Mouse (Mus musculus): Measurements from ENCODE around the gene Rad51c. TPM values are rescaled to one million over a fixed set of nuclear protein-coding genes. Genes with fewer than 3 reads are reported as not detected.

Rad51c gene
- polyA plus RNA-seq, 1 experiment from 2014 or later = 1.2 TPM

DNA sequence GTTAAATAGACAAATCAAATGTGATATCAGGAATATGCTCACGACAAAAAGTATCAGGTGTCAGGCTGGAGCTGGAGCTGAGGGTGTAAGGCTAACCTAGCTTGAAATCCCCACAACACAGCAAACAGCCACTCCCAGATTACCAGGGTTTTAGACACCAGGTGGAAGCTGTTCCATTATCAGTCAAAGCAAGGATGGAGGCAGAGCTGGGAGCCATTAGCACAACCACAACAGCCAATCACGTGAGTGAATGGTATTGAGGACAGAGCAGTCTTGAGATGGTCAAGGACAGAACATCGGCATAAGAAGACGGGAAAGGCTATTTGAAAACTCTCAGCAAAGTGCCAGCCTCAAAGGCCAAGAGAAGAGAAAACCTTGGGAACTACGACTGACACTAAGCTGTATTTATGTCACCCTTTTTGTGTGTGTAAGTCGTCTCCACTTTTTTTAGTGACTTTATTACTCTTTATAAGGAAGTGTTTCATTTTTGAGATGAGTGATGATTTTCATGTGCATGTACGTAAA lies 51.0 kb downstream of the Rad51c start:
- peaks cover 9% of the 10 kb centered on the region for H3K4me1 ChIP-seq (ENCODE audit: insufficient read depth, low read depth, low read length)
- no peak overlapping the region for H3K4me2 ChIP-seq (replicated peaks; ENCODE audit: low read depth, low read length)
- TF ChIP-seq EP300 (IDR thresholded peaks at IDR 0.05) (no peak), CTCF (IDR thresholded peaks at IDR 0.05) (no peak)
- H3K4me3 ChIP-seq (ENCODE audit: low read depth, low read length) = no peak overlapping the region
- no peaks in the 10 kb centered on the region for H3K9me3 ChIP-seq (ENCODE audit: low read length)
- WGBS = 77% methylated on average over 7 of the region's 7 CpGs
- no peak overlapping the region for H3K27ac ChIP-seq (ENCODE audit: low read length)
- no peak for DNase-seq (ENCODE audit: low spot score)
- H3K27me3 ChIP-seq (replicated peaks; ENCODE audit: insufficient read depth, low read length) = peaks cover 12% of the 10 kb centered on the region; the same call in 1 of the 2 replicates
- no peak for ATAC-seq
- H3K9ac ChIP-seq (replicated peaks; ENCODE audit: low read depth) = no peak overlapping the region
- no peaks in the 10 kb centered on the region for H3K36me3 ChIP-seq (ENCODE audit: insufficient read depth, low read length)

Other genes starting within 250 kb of the Rad51c start
- 0.64 and 1.2 TPM in 2 replicates for gene Ppm1e, start 45.9 kb downstream of the Rad51c start, polyA plus RNA-seq (2015; fragmentation: Nextera tagmentation; extraction: Ambion mirVana)
- gene Tex14, start 111 bp upstream of the Rad51c start, polyA plus RNA-seq (2015; fragmentation: Nextera tagmentation; extraction: Ambion mirVana) = 1.1 and 2.7 TPM in 2 replicates
- not detected in 2 replicates for gene Gm11492, start 161.7 kb upstream of the Rad51c start, polyA plus RNA-seq (2015; fragmentation: Nextera tagmentation; extraction: Ambion mirVana)
- gene Sept4, start 163.9 kb upstream of the Rad51c start, polyA plus RNA-seq (2015; fragmentation: Nextera tagmentation; extraction: Ambion mirVana) = 366 and 392 TPM in 2 replicates
- 9.4 and 13.3 TPM in 2 replicates for gene Mtmr4, start 187.2 kb upstream of the Rad51c start, polyA plus RNA-seq (2015; fragmentation: Nextera tagmentation; extraction: Ambion mirVana)
- 0.05 and 0.11 TPM in 2 replicates for gene Hsf5, start 212.2 kb upstream of the Rad51c start, polyA plus RNA-seq (2015; fragmentation: Nextera tagmentation; extraction: Ambion mirVana)